Mouse (Mus musculus) stomach, embryonic 15.5 days (tissue): ENCODE results near the gene Slc9a8. TPM values are rescaled to one million over a fixed set of nuclear protein-coding genes. Genes with fewer than 3 reads are reported as not detected.

Experiments used
- ATAC-seq: fragments of 200-750 bp; cut with Nextera tagmentation; 2 replicates; pipeline ENCODE4 v1.8.0; 2017; ENCODE audit warnings: low read depth, moderate number of reproducible peaks, moderate TSS enrichment; ENCODE audit not compliant: insufficient read depth, low FRiP score
- H3K27ac ChIP-seq: fragments of 300-500 bp; sonication (generic); 2 replicates; pipeline ENCODE4 v1.5.1; 2015; ENCODE audit warnings: mild to moderate bottlenecking, inconsistent platforms
- H3K27me3 ChIP-seq: fragments of 300-500 bp; sonication (generic); replicated peaks from 2 replicates; pipeline ENCODE4 v1.6.1; 2015; ENCODE audit warnings: inconsistent platforms
- H3K36me3 ChIP-seq: fragments of 300-500 bp; sonication (generic); 2 replicates; pipeline ENCODE4 v1.6.1; 2015; ENCODE audit warnings: inconsistent platforms
- H3K4me1 ChIP-seq: fragments of 300-500 bp; sonication (generic); 2 replicates; pipeline ENCODE4 v1.6.1; 2015; ENCODE audit warnings: inconsistent platforms
- H3K4me2 ChIP-seq: fragments of 300-500 bp; sonication (generic); 2 replicates; pipeline ENCODE4 v1.6.1; 2015; ENCODE audit warnings: mild to moderate bottlenecking, inconsistent platforms
- H3K4me3 ChIP-seq: fragments of 300-500 bp; sonication (generic); replicated peaks from 2 replicates; pipeline ENCODE4 v1.5.1; 2015; ENCODE audit warnings: inconsistent platforms
- H3K9ac ChIP-seq: fragments of 300-500 bp; sonication (generic); 2 replicates; pipeline ENCODE4 v1.6.1; 2015; ENCODE audit warnings: inconsistent platforms
- H3K9me3 ChIP-seq: fragments of 300-500 bp; sonication (generic); 2 replicates; pipeline ENCODE4 v1.6.1; 2016; ENCODE audit warnings: inconsistent platforms
- WGBS: fragments of 180-500 bp; shearing (Covaris S2); methylation state at CpG from one replicate; pipeline ENCODE4 v1.1.7; 2015; 5-methylcytosine and 5-hydroxymethylcytosine counted together
- polyA plus RNA-seq: library from polyadenylated mRNA; unstranded; fragments of >200 nt; fragmentation: Nextera tagmentation; extraction: Ambion mirVana; gene quantifications from 2 replicates; pipeline ENCODE4 v1.2.1, GENCODE M21; 2015

Slc9a8 gene
- polyA plus RNA-seq, 1 experiment from 2014 or later, result 20.5 TPM

DNA sequence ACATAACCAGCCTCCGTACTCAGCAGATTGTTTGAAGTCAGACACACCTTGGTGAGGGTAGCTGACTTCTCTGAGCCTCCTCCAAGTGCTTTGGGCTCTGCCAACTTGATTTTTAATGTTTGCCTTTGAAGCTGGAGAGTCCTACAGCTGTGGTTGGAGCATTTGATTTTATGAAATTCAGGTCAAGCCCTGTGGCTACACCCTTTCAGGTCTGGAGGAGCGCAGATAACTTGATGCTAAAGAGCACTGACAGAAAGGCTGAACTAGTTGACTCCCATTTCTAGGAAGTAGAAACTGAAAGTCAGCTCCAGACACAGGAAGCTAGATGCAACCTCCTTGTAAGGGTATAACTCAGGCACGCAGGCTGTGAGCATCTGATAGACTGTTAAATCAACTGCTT is 83.6 kb downstream of the Slc9a8 start:
- Histone ChIP-seq H3K4me1 (peaks cover 20% of the 10 kb centered on the region), H3K27ac (0 out of 2 replicates have a peak overlapping the region, but pooled peaks have one; percentile 16), H3K4me2 (peak overlapping the region; percentile 92; the same call in 1 of the 2 replicates), H3K9ac (no peak overlapping the region), H3K9me3 (no peaks in the 10 kb centered on the region), H3K27me3 (no peaks in the 10 kb centered on the region), H3K36me3 (peaks cover 24% of the 10 kb centered on the region), H3K4me3 (peak overlapping the region; percentile 98)
- 63% methylated on average over 3 of the region's 3 CpGs for WGBS
- ATAC-seq, result no peak

DNA sequence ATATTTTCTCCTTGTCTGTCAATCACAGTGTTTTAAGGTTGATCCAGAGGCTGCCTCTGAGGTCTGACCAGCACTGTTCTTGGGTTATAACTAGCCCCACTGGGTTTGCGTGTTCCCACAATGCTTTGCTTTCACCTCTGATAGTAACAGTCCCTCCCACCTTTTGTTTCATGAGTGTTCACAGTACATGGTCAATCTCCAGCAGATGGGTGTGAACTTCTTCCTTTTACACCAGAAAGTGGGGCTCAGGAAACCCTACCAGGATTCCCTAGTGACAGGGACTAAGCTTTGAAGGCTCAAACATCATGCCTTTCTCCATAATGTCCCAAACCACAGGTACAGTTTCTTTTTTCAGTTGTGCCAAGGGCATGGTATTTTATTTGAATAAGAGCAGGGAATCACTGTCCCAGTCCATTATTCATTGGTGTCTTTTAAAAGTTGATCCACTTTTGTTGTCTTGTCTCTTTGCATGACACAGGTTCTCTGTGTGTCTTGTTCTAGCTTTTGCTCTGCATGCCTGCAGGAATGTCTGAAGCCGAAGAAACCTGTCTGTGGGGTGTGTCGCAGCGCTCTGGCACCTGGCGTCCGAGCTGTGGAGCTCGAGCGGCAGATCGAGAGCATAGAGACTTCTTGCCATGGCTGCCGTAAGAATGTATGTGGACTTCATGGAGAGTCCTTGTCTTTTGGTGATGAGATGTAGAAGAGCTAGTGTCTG is 85.2 kb downstream of the Slc9a8 start:
- peaks cover 20% of the 10 kb centered on the region for H3K4me1 ChIP-seq
- H3K36me3 ChIP-seq, result peaks cover 32% of the 10 kb centered on the region
- no peak for ATAC-seq
- H3K27me3 ChIP-seq, result no peaks in the 10 kb centered on the region
- no peak overlapping the region for H3K9ac ChIP-seq
- no peak overlapping the region for H3K4me2 ChIP-seq
- no peak overlapping the region for H3K27ac ChIP-seq
- H3K9me3 ChIP-seq, result no peaks in the 10 kb centered on the region
- H3K4me3 ChIP-seq, result no peak overlapping the region
- WGBS, result 91% methylated on average over 10 of the region's 10 CpGs

GRCm38 (mm10) chr2:167507719-167508385 is 86.3 kb downstream of the Slc9a8 start:
- Histone ChIP-seq H3K4me3 (no peak overlapping the region), H3K9me3 (no peaks in the 10 kb centered on the region), H3K4me1 (peaks cover 20% of the 10 kb centered on the region), H3K36me3 (peaks cover 43% of the 10 kb centered on the region), H3K27me3 (no peaks in the 10 kb centered on the region), H3K27ac (no peak overlapping the region), H3K9ac (no peak overlapping the region), H3K4me2 (no peak overlapping the region)
- no peak for ATAC-seq
- 87% methylated on average over 3 of the region's 3 CpGs for WGBS

GRCm38 (mm10) chr2:167508569-167508968 is 87.1 kb downstream of the Slc9a8 start:
- Histone ChIP-seq H3K9me3 (no peaks in the 10 kb centered on the region), H3K4me1 (peaks cover 20% of the 10 kb centered on the region), H3K4me2 (no peak overlapping the region), H3K4me3 (no peak overlapping the region), H3K36me3 (peaks cover 48% of the 10 kb centered on the region), H3K27ac (no peak overlapping the region), H3K27me3 (no peaks in the 10 kb centered on the region), H3K9ac (no peak overlapping the region)
- WGBS, result 90% methylated on average over 4 of the region's 4 CpGs
- ATAC-seq, result no peak

DNA sequence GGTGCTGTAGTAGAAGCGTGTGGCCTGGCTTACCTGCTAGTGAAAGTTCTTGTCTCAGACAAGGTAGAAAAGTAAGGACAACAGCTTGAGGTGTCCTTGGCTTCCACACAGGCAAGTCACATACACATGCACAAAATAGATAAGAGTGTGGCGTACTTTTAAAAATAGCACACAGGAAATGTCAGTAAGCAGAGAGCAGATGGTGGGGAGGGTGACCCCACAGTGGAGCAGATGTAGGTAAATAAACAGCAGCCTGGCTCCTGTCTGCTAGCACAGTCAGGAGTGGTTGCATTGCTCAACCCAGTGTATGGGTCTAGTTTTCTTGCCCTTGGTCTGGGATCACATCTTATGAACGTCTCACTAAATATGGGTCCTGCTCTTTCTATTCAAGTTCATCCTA is 89.0 kb downstream of the Slc9a8 start:
- ATAC-seq, result peak; percentile 29; the same call in 1 of the 2 replicates
- peaks cover 5% of the 10 kb centered on the region for H3K4me1 ChIP-seq
- no peak overlapping the region for H3K9ac ChIP-seq
- WGBS, result 76% methylated on average over 3 of the region's 3 CpGs
- no peaks in the 10 kb centered on the region for H3K9me3 ChIP-seq
- no peak overlapping the region for H3K4me2 ChIP-seq
- H3K4me3 ChIP-seq, result no peak overlapping the region
- peaks cover 66% of the 10 kb centered on the region for H3K36me3 ChIP-seq
- no peaks in the 10 kb centered on the region for H3K27me3 ChIP-seq
- peak overlapping the region; percentile 12; the same call in 1 of the 2 replicates for H3K27ac ChIP-seq

DNA sequence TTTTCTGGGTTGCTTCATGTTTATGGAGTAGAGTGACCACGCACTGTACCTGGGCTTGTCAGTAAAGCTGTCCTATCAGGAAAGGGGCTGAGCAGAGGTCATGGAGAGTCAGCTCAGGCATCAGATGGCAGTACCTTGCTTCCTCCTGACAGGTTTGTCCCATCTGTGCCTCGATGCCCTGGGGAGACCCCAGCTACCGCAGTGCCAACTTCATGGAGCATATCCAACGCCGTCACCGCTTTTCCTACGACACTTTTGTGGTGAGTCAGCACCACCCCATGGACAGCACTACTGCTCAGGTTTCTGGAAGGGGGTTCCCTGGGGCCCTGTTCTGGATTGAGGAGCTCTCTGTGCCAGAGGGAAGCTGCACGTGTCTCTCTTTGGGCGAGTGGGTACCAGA is 90.9 kb downstream of the Slc9a8 start:
- Histone ChIP-seq H3K27ac (no peak overlapping the region), H3K27me3 (no peaks in the 10 kb centered on the region), H3K4me1 (no peaks in the 10 kb centered on the region), H3K4me3 (no peak overlapping the region), H3K9ac (no peak overlapping the region), H3K4me2 (no peak overlapping the region), H3K9me3 (no peaks in the 10 kb centered on the region), H3K36me3 (peaks cover 76% of the 10 kb centered on the region)
- ATAC-seq, result no peak
- WGBS, result 95% methylated on average over 9 of the region's 9 CpGs

DNA sequence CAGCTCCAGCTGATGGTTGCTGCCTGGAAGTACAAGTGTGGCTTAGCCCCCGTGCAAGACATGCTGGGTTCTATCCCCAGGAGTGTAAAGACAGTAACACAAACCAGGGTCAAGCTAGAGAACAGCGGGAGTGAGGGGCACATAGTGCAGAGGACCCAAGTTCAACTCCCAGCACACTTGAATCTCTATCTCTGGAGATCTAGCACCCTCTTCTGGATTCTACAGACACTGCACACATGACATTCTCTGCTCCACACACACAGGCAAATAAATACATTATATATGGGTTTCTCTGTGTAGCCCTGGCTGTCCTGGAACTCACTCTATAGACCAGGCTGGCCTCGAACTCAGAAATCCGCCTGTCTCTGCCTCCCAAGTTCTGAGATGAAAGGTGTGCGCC is 91.5 kb downstream of the Slc9a8 start:
- Histone ChIP-seq H3K4me2 (no peak overlapping the region), H3K36me3 (peaks cover 77% of the 10 kb centered on the region), H3K9ac (no peak overlapping the region), H3K4me1 (no peaks in the 10 kb centered on the region), H3K27ac (no peak overlapping the region), H3K27me3 (no peaks in the 10 kb centered on the region), H3K9me3 (no peaks in the 10 kb centered on the region), H3K4me3 (no peak overlapping the region)
- WGBS, result 91% methylated on average over 5 of the region's 5 CpGs
- ATAC-seq, result no peak

DNA sequence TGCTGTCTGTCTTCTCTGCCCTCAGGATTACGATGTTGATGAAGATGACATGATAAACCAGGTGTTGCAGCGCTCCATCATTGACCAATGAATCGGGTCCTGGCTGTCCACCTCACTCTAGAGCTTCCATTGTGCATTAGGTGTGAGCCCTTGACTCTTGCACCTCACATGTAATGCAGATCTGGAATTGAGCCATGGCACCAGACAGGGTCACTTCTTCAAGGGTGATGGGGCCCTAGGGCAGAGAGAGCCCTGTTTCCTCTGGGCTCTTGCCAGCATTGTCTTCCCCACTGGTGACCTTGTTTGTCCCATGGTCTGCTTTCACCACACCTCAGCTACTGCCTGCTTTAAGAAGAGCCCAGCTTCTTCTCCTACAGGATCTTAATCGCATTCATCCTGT is 93.1 kb downstream of the Slc9a8 start:
- no peaks in the 10 kb centered on the region for H3K9me3 ChIP-seq
- no peak overlapping the region for H3K4me2 ChIP-seq
- H3K36me3 ChIP-seq, result peaks cover 65% of the 10 kb centered on the region
- WGBS, result 95% methylated on average over 4 of the region's 4 CpGs
- H3K9ac ChIP-seq, result no peak overlapping the region
- no peak overlapping the region for H3K4me3 ChIP-seq
- no peaks in the 10 kb centered on the region for H3K27me3 ChIP-seq
- no peak for ATAC-seq
- no peak overlapping the region for H3K27ac ChIP-seq
- H3K4me1 ChIP-seq, result no peaks in the 10 kb centered on the region

DNA sequence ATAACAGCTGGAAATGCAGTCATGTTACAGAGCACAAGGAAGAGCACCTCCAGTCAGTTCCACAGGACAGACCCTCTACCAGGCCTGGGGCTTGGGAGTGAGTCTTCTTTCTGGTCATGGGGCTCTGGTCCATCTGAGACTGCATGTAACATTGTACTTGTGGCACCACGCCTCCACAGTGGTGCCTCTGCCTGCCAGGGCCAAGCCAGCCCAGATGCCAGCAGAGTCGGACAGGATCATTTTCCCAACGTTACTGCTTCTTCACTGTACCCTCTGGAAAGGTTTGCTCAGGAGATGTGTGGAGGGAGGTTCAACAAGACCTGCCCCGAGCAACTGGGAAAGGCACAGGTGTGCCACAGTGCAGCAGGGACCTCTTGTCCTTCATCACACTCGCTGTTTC is 94.2 kb downstream of the Slc9a8 start:
- Histone ChIP-seq H3K4me3 (no peak overlapping the region), H3K27ac (no peak overlapping the region), H3K36me3 (peaks cover 65% of the 10 kb centered on the region), H3K4me1 (no peaks in the 10 kb centered on the region), H3K9ac (no peak overlapping the region), H3K4me2 (no peak overlapping the region), H3K27me3 (no peaks in the 10 kb centered on the region), H3K9me3 (no peaks in the 10 kb centered on the region)
- no peak for ATAC-seq
- 86% methylated on average over 5 of the region's 5 CpGs for WGBS

GRCm38 (mm10) chr2:167519606-167520252 is 98.2 kb downstream of the Slc9a8 start:
- Histone ChIP-seq H3K9me3 (no peaks in the 10 kb centered on the region), H3K4me1 (no peaks in the 10 kb centered on the region), H3K27ac (no peak overlapping the region), H3K4me2 (no peak overlapping the region), H3K9ac (no peak overlapping the region), H3K27me3 (no peaks in the 10 kb centered on the region), H3K36me3 (peaks cover 31% of the 10 kb centered on the region), H3K4me3 (no peak overlapping the region)
- 73% methylated on average over 5 of the region's 5 CpGs for WGBS
- no peak for ATAC-seq
